Mouse (Mus musculus) adrenal gland, adult (tissue): Measurements from ENCODE around the gene Tmem217.
"Not testable (repeated sequence)": the region's sequence is repeated elsewhere in the genome, so short reads cannot be mapped to it uniquely, and the experiment has no call there.

Experiments
- DNase-seq, 2 experiments: peaks; one replicate each; pipeline ENCODE4 v3.0.0; 2022 to 2023; ENCODE audit warnings: low spot score in 1 of 2; ENCODE audit not compliant: inconsistent age in 2 of 2

Tmem217 gene

DNA sequence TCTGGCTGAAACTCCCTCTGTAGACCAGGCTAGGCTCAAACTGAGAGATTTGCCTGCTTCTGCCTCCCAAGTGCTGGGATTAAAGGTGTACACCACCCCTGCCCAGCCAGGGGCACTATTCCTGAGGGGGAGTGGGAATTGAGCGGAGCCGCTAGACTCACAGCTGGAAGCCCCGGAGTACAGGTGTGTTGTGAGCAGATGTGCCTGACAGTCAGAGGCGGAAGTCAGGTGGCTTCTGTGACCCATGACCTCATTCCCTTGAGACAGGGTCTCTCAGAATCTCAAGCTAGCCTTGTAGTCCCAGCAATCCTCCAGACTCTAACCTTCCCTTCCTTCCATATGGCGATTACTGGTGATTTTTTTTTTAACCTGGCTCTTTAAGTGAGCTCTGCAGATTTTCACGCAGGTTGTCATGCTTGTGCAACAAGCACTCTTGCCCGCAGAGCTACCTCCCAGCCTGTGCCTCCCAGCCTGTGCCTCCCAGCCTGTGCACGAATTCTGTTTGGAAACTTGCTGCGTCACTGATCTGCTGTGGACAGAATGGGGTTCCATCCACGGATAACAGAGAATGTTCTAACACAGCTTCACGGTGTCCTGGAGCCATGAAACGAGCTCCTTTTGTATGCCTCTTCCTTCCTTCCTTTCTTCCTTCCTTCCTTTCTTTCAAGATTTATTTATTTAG lies 43.1 kb downstream of the Tmem217 start:
- no peak for DNase-seq

DNA sequence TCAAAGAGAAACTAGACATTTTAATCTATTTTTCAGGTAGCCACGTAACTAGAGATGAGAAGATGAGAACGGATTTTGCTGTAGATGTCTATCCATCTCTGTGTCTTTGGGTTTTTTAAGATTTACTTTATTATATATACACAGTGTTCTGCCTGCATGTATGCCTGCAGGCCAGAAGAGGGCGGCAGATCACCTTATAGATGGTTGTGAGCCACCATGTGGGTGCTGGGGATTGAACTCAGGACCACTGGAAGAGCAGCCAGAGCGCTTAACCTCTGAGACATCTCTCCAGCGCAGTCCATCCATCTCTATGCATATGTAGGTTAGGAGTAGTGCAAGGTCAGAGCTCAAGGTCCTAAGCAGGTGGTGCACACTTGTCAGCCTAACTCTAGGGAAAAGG lies 48.5 kb downstream of the Tmem217 start:
- no peak for DNase-seq

DNA sequence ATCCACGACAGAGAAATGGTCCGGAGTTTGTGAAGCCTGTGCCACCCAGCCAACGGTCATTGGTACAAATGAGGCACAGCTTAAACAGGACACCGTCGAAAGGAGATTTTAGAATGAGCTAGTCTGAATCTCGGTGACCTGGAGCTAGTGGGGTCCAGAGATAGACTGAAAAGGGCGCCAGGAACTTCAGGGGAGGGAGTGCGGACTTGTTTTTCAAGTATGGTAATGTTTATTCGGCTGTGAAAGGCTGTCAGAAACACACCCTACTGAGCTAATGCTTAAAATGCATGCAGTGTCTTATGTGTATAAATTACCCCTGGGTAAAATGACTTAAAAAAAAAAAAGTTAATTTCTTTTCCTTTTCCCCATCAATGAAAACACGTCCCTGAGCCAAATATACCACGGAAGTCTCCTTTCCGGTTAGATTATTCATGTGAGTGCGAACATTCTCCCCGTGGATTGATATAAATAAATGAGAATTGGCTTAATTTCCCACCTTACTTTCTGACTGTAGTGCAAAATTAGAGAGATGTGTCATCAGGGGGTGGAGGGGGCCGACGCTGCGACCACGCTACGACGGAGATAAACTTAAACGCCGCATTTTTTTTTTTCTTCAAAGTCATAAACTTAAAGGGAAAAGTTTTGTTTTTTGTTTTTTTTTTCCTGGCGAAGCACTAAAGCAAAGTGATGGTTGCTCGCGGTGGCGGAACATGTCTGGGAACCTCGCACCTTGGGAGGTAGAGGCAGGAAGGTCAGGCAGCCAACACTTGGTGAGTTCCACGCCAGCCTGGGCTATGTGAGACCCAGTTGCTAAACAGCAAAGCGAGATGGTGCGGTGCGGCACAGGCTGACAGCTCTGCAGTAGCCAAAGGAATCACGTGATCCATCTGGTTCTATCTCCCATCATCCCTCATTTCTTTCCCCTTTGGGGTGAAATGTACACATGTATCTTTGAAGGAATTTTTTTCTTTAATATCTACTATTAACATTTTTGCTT lies 49.2 kb downstream of the Tmem217 start:
- peak in 1 of 2 experiments; percentile 45 for DNase-seq

DNA sequence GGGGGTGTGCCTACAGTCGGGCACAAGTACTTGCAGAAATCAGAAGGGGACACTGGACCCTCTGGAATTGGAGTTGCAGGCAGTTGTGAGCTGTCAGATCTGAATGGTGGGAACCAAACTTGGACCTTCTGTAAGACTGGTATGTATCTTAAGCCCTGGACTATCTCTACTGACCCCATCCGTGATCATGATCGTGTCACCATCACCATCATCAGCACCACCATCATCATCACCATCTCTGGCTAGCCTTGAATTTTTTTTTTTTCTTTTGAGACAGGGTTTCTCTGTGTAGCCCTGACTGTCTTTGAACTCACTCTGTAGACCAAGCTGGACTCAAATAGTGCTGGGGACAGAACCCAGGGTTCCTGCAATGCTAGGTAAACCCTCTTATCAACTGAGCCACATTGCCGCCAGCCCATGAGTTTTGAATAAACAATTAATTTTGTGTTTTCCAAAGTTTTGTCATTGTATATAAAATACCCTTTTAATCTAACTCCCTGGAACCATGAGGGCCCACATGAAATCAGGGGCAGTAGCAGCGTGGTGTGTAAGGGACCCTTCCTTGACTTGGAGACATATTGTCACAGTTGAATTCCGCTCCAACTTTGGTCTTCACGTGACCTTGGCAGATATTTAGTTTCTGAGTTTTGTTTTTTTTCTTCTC lies 50.0 kb downstream of the Tmem217 start:
- no peak for DNase-seq

DNA sequence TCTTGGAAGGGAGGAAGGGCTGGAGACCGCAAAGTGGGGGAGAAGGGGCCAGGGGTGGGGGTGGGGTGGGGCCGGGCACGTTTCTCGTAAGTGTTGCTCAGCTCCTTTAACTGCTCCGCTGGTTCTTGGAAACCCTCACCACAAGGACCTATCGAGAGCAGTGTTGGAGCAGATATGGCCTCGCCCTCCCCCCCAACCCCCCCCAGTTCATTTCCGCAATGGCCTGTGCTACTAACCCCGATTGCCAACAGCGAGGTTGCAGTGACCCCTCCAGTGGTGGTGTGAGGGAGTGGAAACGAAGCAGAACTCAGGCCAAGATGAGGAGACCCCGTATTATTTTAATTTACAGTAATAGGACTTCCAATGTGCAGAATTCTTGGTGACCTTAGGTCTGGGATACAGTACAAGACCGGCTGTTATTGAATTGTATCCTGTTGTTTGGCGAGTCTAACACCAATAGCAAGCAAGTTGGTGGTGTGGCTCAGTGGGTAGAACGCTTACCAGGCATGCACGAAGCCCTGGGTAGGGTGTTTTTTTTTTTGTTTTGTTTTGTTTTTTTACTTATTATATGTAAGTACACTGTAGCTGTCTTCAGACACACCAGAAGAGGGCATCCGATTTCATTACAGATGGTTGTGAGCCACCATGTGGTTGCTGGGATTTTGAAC lies 51.2 kb downstream of the Tmem217 start:
- no peak for DNase-seq

DNA sequence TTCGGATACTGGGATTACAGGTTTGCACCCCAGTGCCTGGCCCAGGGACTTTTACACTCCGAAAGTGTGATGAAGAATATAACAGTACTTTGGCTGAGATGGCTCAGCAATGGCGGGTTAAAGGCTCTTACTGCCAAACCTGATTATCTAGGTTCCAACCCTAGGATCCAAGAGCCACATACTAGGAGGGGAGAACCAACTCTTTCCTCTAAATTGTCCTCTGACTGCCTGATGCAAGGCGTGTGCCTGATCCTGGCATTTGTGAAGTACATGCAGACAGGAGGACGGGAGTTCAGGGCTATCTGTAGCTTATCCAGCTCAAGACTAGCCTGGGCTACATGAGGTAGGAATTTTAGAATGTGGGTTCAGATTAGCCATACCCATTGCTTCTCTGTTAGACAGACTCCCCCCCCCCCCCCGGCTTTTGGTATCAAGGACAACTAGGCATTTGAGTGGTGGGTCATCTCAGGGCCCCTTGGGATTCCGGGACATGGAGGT lies 51.9 kb downstream of the Tmem217 start:
- DNase-seq: no peak

DNA sequence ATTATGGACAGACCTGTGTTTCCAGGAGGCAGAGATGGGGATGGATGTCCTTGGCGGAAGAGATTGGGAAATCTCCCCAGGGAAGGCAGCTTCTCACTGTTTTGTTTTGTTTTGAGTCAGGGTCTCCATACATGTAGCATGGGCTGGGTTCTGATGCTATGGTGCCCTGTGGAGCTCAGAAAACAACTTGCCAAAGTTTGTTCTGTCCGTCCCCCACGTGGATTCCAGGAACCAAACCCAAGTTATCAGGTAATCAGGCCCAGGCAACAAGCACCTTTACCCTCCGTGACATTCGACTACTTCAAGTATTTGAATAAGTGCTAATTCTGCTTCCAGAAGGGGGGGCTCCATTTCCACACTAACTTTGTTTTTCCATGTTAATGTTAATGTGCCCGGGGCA lies 52.7 kb downstream of the Tmem217 start:
- DNase-seq: no peak

DNA sequence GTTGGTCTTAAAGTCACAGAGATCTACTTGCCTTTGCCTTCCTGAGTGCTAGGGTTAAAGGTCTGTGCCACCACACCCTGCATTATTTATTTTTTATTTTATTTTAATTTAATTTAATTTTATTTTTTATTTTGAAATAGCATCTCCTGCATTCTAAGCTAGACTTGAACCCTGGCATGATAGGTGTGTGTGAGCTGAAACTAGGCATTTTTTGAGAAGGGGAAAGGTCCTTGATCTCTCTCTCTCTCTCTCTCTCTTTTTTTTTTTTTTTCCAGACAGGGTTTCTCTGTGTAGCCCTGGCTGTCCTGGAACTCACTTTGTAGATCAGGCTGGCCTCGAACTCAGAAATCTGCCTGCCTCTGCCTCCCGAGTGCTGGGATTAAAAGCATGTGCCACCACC lies 53.2 kb downstream of the Tmem217 start:
- DNase-seq: not testable (repeated sequence)

DNA sequence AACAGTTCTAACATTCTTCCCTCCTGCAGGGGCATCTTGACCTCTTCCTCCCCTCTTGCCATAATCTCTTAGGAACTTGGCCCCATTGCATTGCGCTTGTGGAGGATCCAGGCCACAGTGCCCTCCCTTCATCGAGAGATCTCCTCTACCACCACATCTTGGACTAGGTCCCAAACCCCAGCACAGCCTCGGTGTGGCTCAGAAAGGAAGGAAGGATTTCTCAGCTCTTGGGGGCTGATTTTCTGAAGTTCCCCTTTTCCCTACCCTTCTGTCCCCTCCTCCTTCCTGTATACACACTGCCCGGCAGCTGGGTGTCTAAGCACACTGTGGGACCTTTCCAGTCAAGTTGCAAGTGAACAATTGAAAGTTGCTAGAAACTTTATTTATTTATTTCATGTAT lies 54.2 kb downstream of the Tmem217 start:
- DNase-seq: peak in 1 of 2 experiments; percentile 62

DNA sequence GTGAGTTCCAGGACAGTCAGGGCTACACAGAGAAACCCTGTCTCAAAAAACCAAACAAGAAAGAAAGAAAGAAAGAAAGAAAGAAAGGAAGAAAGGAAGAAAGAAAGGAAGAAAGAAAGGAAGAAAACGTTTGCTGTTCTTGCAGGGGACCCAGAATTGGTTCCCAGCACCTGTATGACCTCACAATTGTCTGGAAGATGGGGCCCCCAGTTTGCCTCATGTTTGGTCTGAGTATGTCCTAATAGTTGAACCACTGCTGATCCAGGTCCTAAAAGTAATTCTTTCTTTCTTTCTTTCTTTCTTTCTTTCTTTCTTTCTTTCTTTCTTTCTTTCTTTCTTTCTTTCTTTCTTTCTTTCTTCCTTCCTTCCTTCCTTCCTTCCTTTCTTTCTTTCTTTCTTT lies 54.7 kb downstream of the Tmem217 start:
- not testable (repeated sequence) for DNase-seq

DNA sequence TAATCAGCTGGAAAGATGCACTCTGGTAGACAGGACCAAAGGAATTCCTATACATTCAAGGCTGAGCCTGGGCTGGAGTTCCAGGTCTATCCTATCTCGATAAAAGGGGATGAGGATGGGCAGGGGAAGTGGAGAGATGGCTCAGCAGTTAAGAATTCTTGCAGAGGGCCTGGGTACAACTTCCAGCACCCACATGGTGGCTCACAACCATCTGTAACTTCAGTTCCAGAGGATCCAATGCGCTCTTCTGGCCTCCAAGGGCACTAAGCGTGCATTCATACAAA lies 55.2 kb downstream of the Tmem217 start:
- no peak for DNase-seq

DNA sequence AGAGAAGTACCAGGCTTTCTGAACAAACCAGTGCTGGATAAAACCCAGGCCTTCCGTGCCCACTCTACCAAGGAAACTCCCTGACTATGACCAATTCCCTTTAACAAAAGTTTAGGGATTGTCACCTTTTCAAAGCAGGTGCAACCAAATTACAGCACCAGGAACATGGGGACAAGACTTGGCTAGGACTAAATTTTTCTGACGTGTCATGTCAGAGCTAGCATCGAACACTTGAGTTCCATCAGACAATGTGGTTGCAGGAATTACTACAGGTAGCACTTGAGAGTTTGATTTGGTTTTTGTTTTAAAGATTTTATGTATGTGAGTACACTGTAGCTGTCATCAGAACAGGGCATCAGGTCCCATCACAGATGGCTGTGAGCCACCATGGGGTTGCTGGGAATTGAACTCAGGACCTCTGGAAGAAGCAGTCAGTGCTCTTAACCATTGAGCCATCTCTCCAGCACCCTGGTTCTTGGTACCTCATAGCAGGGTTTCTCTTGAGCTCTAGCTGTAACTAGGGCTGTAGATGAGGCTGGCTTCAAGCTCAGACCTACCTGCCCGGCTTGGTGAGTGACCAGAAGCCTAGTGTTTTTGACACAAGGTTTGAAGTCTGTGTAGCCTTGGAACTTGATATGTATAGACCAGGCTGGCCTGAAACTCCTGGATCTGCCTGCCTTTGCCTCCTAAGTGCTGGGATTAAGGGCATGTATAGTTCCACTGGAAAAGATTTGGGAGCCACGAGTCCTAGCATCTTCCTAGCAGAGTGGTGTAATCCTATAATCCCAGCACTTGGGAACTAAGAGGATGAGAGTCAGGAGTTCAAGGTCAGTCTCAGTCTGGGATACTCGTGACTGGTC lies 55.7 kb downstream of the Tmem217 start:
- peak in 1 of 2 experiments; percentile 61 for DNase-seq

DNA sequence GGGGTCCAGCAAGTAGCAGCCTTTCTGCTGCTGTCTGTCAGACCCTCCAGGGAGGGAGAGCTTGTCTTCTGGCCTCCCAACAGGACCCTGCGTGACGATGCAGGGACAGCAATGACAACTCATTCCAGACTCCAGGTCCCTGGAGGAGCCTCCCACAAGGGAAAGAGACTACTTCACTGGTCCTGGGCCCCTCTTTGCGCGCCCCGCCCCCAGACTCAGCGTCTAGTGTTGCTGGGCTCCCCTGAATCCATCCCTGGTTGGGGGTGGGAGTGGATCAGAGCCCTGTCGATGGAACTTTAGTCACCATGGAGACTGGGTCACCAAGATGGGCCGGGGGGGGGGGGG lies 57.5 kb downstream of the Tmem217 start:
- peak in 1 of 2 experiments; percentile 42 for DNase-seq

DNA sequence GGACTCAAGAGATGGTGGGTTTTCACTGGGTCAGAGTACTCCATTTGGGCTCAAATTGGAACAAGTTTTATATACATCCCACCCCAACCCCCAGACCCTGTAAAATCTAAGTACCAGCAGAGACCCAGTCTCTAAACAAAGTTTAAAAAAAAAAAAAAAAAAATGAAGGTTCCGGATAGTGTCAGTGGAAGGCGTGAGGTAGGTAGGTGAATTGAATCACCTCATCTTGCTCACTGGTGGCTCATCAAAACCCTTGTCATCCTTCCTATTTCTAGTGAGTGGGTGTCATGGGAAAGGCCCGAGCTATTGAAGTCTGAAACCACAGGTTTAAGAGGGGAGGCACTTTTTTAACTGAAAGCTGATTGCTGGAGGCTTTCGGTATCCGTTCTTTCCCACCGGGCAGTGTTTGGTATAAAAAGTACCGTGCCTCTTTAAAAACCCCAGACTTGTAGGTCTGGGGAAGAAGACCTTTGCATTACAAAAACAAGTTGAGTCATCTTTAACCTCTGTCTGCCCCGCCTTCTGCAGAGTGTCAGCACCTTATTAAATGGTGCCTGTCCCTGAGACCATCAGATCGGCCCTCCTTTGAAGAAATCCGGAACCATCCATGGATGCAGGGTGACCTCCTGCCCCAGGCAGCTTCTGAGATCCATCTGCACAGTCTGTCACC lies 58.0 kb downstream of the Tmem217 start:
- peak; percentile 53 to 79 for DNase-seq

DNA sequence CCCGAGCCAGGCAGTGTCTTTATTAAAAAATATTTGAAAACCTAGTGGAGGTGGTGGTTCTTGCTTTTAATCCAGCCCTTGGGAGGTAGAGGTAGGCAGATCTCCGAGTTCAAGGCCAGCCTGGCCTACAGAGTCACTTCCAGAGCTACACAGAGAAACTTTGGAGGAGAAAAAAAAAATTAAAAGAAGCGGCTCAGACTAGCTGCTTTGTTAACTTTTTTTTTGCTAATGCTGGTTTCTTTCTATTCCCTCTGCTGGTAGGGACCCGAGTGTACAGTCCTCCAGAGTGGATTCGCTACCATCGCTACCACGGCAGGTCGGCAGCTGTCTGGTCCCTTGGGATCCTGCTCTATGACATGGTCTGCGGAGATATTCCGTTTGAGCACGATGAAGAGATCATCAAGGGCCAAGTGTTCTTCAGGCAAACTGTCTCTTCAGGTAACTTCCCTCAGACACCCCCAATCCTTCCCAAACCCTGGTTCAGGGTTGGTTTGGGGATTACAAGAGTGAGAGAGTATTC lies 58.7 kb downstream of the Tmem217 start:
- DNase-seq: no peak

DNA sequence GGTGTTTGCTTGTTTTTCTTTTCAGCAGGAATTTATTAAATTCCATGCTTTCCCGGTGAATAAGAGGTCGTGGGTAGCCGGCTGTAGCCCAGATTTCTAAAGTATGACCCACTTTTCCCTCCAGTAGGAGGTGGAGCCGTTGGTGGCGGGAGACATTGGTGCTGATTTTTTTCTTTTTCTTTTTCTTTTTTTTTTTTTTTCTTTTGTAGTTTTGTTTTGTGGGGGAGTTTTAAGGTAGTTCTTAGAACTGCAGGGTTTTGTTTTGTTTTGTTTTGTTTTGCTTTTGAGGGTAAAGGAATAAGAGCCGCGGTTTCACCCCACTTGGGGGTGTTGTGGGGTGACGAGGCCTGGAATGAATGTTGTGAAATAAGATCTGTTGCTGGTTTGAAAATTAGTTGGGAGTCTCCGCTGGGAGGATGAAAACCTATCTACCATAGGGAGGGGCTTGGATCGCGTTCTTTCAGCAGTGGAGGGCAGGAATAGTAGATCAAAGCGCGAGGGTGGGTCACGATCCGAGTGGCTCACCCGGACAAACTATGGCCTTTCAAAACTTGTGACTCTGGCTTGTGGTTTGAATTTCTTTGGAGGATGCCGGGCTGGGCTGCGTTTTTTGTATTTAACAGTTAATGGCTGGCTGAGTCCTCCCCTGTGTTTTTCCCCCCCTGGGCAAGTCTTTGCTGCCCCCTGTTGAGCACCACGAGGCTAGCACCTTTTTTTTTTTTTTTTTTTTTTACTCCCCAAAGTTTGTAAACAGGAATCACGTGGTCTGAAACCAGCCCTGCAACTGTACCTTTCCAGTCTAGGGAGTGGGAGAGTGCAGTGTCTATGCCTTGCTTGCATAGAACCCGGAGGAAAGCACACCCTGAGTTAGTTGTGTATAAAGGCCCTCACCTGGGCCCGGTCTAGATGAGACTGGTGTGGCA lies 59.7 kb downstream of the Tmem217 start:
- DNase-seq: peak; percentile 81 to 93

DNA sequence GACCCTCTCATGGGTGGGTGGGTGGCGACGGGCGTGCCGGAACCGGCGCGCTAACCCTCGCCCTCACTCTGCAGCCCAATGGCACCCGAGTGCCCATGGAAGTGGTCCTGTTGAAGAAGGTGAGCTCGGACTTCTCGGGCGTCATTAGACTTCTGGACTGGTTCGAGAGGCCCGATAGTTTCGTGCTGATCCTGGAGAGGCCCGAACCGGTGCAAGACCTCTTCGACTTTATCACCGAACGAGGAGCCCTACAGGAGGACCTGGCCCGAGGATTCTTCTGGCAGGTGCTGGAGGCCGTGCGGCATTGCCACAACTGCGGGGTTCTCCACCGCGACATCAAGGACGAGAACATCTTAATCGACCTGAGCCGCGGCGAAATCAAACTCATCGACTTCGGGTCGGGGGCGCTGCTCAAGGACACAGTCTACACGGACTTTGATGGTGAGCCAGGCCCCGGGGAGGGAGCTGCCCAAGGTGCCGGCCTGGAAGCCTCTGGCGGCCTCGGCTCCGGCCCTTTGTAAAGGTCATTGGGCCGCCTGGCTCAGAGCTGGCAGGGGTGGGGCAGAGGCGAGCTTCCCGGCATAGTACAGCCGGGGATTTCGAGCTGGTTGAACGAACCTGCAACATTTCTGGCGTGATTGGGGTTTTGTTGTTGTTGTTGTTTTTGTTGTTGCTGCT lies 60.5 kb downstream of the Tmem217 start:
- DNase-seq: peak; percentile 82 to 94
